Mouse (Mus musculus) neural tube, embryonic 14.5 days (tissue): Measurements from ENCODE around the gene Rtf1. TPM values are rescaled to one million over a fixed set of nuclear protein-coding genes. Genes with fewer than 3 reads are reported as not detected.

Experiments used
- ATAC-seq: fragments of 200-750 bp; cut with Nextera tagmentation; 2 replicates; pipeline ENCODE4 v1.8.0; 2017; ENCODE audit warnings: low read depth, mild to moderate bottlenecking, moderate TSS enrichment, moderate library complexity
- H3K27ac ChIP-seq: fragments of 300-500 bp; sonication (generic); 2 replicates; pipeline ENCODE4 v1.5.1; 2014; ENCODE audit warnings: low read depth, mild to moderate bottlenecking, control low read depth, low read length, moderate library complexity, mixed read lengths
- H3K27me3 ChIP-seq: fragments of 300-500 bp; sonication (generic); 2 replicates; pipeline ENCODE4 v1.6.1; 2014; ENCODE audit warnings: low read length; ENCODE audit not compliant: control insufficient read depth, insufficient read depth
- H3K36me3 ChIP-seq: fragments of 300-500 bp; sonication (generic); 2 replicates; pipeline ENCODE4 v1.6.1; 2014; ENCODE audit warnings: low read length, mixed read lengths; ENCODE audit not compliant: control insufficient read depth, insufficient read depth
- H3K4me1 ChIP-seq: fragments of 300-500 bp; sonication (generic); 2 replicates; pipeline ENCODE4 v1.6.1; 2014; ENCODE audit warnings: low read length; ENCODE audit not compliant: control insufficient read depth, insufficient read depth
- H3K4me2 ChIP-seq: fragments of 300-500 bp; sonication (generic); 2 replicates; pipeline ENCODE4 v1.6.1; 2014; ENCODE audit warnings: mild to moderate bottlenecking, low read depth, low read length, control low read depth
- H3K4me3 ChIP-seq: fragments of 300-500 bp; sonication (generic); 2 replicates; pipeline ENCODE4 v1.5.1; 2014; ENCODE audit warnings: low read depth, low read length, control low read depth, mixed read lengths
- H3K9ac ChIP-seq: fragments of 300-500 bp; sonication (generic); replicated peaks from 2 replicates; pipeline ENCODE4 v1.6.1; 2014; ENCODE audit warnings: low read depth, mild to moderate bottlenecking, control low read depth, low read length, mixed read lengths
- H3K9me3 ChIP-seq: fragments of 300-500 bp; sonication (generic); 2 replicates; pipeline ENCODE4 v1.6.1; 2016; ENCODE audit warnings: low read length; ENCODE audit not compliant: control insufficient read depth
- WGBS: fragments of 180-500 bp; shearing (Covaris S2); extraction: QIAGEN DNeasy Blood & Tissue Kit; methylation state at CpG from one replicate; pipeline ENCODE4 v1.1.7; 2014; 5-methylcytosine and 5-hydroxymethylcytosine counted together
- polyA plus RNA-seq: library from polyadenylated mRNA; unstranded; fragments of >200 nt; fragmentation: Nextera tagmentation; extraction: Ambion mirVana; gene quantifications from 2 replicates; pipeline ENCODE4 v1.2.1, GENCODE M21; 2014

Rtf1 gene
- polyA plus RNA-seq, 1 experiment from 2014 or later: 48.9 TPM

DNA sequence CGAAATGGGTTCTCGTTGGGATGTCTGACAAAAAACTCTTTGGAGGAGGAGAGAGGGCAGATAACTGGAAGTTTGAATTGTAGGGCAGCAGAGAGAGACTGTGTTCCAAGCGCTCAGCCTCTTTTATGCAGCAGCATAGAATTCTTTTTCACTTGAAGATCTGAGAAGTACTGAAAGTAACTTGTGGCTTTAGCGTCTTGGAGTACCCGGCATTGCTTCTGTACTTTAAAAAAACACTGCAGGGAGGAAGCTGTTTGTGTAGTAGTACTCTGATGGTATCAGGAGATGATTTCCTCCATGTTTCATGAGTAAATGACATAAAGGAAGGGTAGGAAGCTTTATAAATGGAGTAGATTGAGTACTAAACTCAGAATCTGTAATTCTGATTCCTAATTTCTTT is 963 bp downstream of the Rtf1 start:
- WGBS: 7% methylated on average over 5 of the region's 5 CpGs
- Histone ChIP-seq H3K4me2 (peak overlapping the region; percentile 94), H3K27ac (no peak overlapping the region)

DNA sequence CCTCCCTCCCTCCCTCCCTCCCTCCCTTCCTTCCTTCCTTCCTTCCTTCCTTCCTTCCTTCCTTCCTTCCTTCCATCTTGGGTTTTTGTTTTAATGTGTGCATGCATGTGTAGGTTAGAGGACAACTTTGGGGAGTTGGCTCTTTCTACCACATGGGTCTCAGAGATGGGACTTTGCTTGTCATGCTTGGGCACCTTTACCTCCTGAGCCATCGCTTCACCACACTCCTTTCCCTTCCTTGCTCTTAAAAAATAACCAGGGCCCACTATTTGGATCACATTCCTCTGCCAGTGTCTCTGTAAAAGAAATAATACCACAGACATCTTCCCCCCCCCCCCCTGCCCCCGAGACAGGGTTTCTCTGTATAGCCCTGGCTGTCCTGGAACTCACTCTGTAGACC is 8.8 kb downstream of the Rtf1 start:
- Histone ChIP-seq H3K36me3 (no peaks in the 10 kb centered on the region), H3K9me3 (no peaks in the 10 kb centered on the region), H3K4me3 (no peak overlapping the region), H3K4me1 (no peaks in the 10 kb centered on the region), H3K9ac (no peak overlapping the region), H3K27me3 (no peaks in the 10 kb centered on the region), H3K27ac (no peak overlapping the region), H3K4me2 (no peak overlapping the region)
- 92% methylated on average over 2 of the region's 2 CpGs for WGBS
- ATAC-seq: no peak

More for the DNA sequence above, 963 bp downstream of the Rtf1 start:
- no peak for ATAC-seq
- Histone ChIP-seq H3K27me3 (no peaks in the 10 kb centered on the region; the same call in 1 of the 2 replicates), H3K9ac (peak overlapping the region; percentile 95), H3K9me3 (no peaks in the 10 kb centered on the region), H3K36me3 (no peaks in the 10 kb centered on the region), H3K4me3 (peak overlapping the region; percentile 99), H3K4me1 (peaks cover 11% of the 10 kb centered on the region)

DNA sequence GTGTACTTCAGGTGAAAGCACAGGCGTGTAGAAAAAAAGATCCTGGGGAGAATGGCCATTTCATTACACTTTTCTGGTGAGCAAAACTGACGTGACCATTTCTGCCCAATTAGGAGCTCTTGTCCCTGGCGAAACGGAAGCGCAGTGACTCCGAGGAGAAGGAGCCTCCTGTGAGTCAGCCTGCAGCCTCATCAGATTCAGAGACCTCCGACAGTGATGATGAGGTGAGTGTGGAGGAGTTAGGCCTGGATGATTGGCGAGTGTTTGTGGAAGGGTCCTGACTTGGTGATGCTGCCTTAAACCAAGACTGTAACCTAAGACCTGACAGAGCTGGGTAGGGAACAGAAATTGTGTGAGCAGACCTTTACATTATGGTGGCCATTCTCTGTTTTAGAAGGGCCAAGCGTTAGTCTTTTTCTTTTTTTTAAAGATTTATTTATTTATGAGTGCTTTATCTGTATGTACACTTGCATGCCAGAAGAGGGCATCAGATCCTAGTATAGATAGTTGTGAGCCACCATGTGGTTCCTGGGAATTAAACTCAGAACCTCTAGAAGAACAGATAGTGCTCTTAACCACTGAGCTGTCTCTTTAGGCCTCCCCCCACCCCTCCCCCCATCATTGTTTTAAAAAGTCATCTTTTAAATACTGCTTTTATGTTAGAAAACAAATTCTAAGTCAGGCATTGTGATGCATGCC is 17.3 kb downstream of the Rtf1 start:
- 78% methylated on average over 9 of the region's 9 CpGs for WGBS
- Histone ChIP-seq H3K27me3 (no peaks in the 10 kb centered on the region), H3K9ac (no peak overlapping the region), H3K4me3 (no peak overlapping the region), H3K4me2 (no peak overlapping the region), H3K4me1 (no peaks in the 10 kb centered on the region), H3K9me3 (no peaks in the 10 kb centered on the region), H3K27ac (no peak overlapping the region), H3K36me3 (peaks cover 8% of the 10 kb centered on the region)
- no peak for ATAC-seq

DNA sequence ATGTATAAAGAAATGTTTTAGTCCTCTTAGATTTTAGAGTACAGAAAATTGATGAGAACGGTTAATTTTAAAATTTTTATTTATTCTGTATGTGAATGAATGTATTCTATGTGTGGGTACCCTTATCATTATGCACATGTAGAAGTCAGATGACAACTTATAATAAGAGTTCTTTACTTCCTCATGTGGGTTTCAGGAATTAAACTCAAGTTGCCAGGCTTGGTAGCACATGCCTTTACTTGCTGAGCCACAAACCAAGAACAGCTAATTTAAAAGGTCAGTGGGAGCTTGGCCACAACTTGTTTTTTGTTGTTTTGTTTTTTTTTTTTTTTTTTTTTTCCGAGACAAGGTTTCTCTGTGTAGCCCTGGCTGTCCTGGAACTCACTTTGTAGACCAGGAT is 20.0 kb downstream of the Rtf1 start:
- Histone ChIP-seq H3K36me3 (peaks cover 8% of the 10 kb centered on the region), H3K4me2 (no peak overlapping the region), H3K9me3 (no peaks in the 10 kb centered on the region), H3K27me3 (no peaks in the 10 kb centered on the region), H3K4me3 (no peak overlapping the region), H3K4me1 (no peaks in the 10 kb centered on the region), H3K9ac (no peak overlapping the region), H3K27ac (no peak overlapping the region)
- 92% methylated on average over 2 of the region's 2 CpGs for WGBS
- ATAC-seq: no peak

DNA sequence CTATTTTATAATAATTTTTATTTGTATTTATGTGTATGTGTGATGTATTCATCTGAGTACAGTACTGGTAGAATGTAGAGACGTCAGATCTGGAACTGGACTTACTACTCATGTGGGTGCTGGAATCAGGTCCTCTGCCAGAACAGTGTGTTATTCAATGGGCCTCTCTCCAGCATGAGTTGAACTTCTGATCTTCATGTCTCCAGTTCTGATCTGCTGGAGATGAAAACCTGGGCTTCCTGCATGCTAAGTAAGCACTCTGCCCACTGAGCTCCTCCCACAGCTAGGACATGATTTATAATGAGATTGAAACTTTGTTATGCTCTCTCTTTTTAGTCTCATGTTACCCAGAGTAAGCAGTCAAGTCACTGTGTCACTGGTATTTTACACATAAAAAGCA is 21.2 kb downstream of the Rtf1 start:
- Histone ChIP-seq H3K4me1 (no peaks in the 10 kb centered on the region), H3K36me3 (peaks cover 8% of the 10 kb centered on the region), H3K4me3 (no peak overlapping the region), H3K9me3 (no peaks in the 10 kb centered on the region), H3K27ac (no peak overlapping the region), H3K4me2 (no peak overlapping the region), H3K9ac (no peak overlapping the region), H3K27me3 (no peaks in the 10 kb centered on the region)
- 92% methylated on average over 1 of the region's 1 CpGs for WGBS
- ATAC-seq: no peak

DNA sequence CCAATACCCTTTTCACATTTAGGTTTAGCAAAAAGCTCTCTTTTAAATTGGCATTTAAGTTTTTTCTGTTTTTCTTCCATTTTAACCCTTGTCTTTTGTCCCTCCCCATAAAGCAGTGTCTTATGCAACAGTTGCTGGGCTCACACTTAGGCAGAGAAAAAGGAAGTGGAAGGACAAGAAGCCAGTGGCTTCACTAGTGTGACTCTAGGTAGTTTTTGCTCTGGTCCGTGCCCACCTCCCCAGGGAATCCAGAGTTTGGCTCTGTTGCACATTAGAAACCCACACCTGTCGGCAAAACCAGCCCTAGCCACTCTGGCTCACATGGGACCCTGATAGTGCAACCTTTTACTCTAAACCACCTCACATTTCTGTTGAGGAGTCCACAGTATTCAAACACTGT is 23.6 kb downstream of the Rtf1 start:
- H3K36me3 ChIP-seq: peaks cover 15% of the 10 kb centered on the region
- no peaks in the 10 kb centered on the region for H3K27me3 ChIP-seq
- 89% methylated on average over 2 of the region's 2 CpGs for WGBS
- H3K27ac ChIP-seq: no peak overlapping the region
- no peaks in the 10 kb centered on the region for H3K9me3 ChIP-seq
- no peak overlapping the region for H3K9ac ChIP-seq
- no peak overlapping the region for H3K4me2 ChIP-seq
- ATAC-seq: no peak
- H3K4me1 ChIP-seq: no peaks in the 10 kb centered on the region
- no peak overlapping the region for H3K4me3 ChIP-seq

DNA sequence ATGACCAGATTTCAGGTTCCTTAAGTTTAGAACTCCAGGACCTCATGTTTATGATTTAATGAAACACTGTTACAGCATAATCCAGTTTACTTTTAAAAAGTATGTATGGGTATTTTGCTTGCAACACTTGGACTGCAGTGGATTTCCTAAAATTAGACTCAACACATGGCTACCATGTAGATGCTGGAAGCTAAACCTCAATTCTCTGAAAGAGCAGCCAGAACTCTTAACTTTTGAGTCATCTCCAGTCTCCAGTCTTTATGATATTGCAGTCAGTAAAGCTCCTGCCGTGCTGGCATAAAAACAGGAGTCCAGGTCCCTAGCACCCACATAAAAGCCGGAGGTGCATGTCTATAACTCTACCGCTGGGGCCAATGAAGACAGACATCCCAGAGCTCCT is 25.1 kb downstream of the Rtf1 start:
- WGBS: 90% methylated on average over 3 of the region's 3 CpGs
- no peaks in the 10 kb centered on the region for H3K4me1 ChIP-seq

DNA sequence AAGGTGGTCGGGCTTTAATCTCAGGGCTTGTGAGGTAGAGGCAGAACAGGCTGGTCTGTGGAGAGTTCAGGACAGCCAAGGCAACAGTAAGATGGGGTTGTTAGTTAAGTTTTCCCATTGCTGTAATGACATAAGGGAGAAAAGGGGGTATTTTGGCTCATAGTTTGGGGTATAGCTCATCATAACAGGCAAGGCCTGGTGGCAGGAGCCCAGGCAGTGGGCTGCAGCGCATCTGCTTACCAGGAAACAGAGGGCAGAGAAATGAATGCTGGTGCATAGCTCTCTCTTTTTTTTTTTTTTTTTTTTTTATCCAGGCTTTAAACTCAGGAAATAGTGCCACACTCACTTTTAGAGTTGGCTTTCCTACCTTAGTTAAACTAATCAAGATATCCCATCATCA is 28.3 kb downstream of the Rtf1 start:
- peaks cover 24% of the 10 kb centered on the region; the same call in 1 of the 2 replicates for H3K36me3 ChIP-seq
- WGBS: 87% methylated on average over 2 of the region's 2 CpGs
- H3K4me1 ChIP-seq: no peaks in the 10 kb centered on the region
- H3K4me2 ChIP-seq: no peak overlapping the region
- no peak overlapping the region for H3K9ac ChIP-seq
- H3K4me3 ChIP-seq: no peak overlapping the region
- H3K9me3 ChIP-seq: no peaks in the 10 kb centered on the region
- H3K27ac ChIP-seq: no peak overlapping the region
- no peaks in the 10 kb centered on the region for H3K27me3 ChIP-seq
- no peak for ATAC-seq

More for the DNA sequence above, 25.1 kb downstream of the Rtf1 start:
- H3K9ac ChIP-seq: no peak overlapping the region
- H3K4me2 ChIP-seq: no peak overlapping the region
- H3K27me3 ChIP-seq: no peaks in the 10 kb centered on the region
- ATAC-seq: no peak
- H3K36me3 ChIP-seq: peaks cover 14% of the 10 kb centered on the region; the same call in 1 of the 2 replicates
- H3K4me3 ChIP-seq: no peak overlapping the region
- H3K9me3 ChIP-seq: no peaks in the 10 kb centered on the region
- H3K27ac ChIP-seq: no peak overlapping the region

DNA sequence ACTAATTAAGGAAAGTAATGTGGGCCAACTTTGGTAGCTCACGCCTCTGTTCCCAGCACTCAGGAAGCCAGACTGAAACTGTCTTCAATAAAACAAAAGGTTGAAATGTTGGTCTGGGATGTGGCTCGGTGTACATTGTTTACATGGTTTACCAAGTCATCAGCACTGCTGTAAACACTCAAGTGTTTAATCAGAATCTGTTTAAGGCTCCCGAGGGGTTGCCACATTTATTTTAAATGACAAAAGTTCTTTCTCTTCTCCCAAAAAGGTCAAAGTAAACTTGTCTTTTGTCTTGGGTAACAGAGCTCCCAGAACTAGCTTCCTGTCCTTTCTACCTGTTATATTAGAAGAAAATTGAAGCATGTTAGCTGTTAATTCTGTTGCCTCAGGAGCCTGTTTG is 32.8 kb downstream of the Rtf1 start:
- ATAC-seq: no peak
- Histone ChIP-seq H3K4me3 (no peak overlapping the region), H3K9ac (no peak overlapping the region), H3K27ac (no peak overlapping the region), H3K36me3 (peaks cover 22% of the 10 kb centered on the region; the same call in 1 of the 2 replicates), H3K27me3 (no peaks in the 10 kb centered on the region), H3K4me1 (no peaks in the 10 kb centered on the region), H3K4me2 (no peak overlapping the region), H3K9me3 (no peaks in the 10 kb centered on the region)
- 84% methylated on average over 3 of the region's 3 CpGs for WGBS
